Mouse (Mus musculus) stomach, postnatal 0 days (tissue): ENCODE measurements at regions not wholly inside any gene's neighbourhood (a gene's known extent, or its start where the extent isn't known, plus 50 kb on each side); places are given as distances from the start of the nearest gene placed in this dataset.

ENCODE experiments used
- CTCF ChIP-seq: IDR thresholded peaks from 2 replicates; pipeline ENCODE4 v1.5.1; 2016; ENCODE audit warnings: antibody characterized with exemption, low read depth, mild to moderate bottlenecking, moderate library complexity
- EP300 ChIP-seq: optimal IDR thresholded peaks from 2 replicates; pipeline ENCODE3; 2016; ENCODE audit warnings: antibody characterized with exemption

GRCm38 (mm10) chr9:46379453-46379852 lies 59.7 kb upstream of the 4931429L15Rik start:
- TF ChIP-seq CTCF = no peak
- TF ChIP-seq EP300 = no peak
